Mouse (Mus musculus) Muller cell, postnatal 12 days (primary cell): ENCODE results near the gene Drg1.

Source experiments
- DNase-seq: peaks from one replicate; pipeline ENCODE4 v3.0.0-alpha.2; 2015; ENCODE audit errors: inconsistent ontology term

Drg1 gene

DNA sequence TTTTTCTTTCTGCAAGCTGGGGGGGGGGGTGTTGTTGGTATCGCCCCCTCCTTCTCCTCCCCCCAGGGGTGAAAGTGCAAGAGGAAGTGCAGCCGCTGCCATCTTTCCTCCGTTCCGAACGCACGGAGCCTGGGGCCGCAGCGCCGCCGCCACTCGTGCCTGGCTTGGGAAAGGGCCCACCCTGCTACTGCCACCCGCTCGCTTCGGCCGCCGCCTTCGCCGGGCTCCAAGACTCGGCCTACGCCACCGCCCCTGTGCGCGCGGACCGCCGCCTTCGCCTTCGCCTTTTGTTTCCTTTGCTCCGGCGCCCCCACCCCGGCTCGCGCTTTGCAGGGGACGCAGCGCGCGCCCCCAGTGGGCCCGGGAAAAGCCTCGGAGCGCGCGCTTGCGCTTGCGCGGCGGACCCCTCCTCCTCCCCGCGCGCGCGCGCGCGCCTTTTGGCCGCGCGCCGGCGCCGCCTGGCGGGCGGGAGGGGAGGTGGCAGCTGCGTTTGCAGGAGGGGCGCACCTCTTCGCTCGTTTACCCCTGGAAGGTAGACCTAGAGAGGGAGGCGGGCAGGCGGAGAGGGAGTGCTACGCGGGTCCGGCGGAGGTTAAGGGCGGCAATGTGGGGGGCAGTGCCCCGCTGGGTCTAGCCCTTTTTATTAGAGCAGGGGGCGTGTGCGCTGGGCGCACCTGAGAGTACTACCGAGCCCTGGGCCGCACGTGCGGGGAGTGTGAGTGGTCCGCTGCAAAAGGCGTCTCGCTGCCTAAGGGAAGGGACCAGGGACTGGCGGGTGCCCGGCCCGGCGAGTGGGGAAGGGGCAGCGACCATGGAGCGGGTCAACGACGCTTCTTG lies 23.8 kb upstream of the Drg1 start:
- DNase-seq = peak; percentile 93

- DNase-seq = peak; percentile 90
These were observed 23.1 kb upstream of the Drg1 start for GRCm38 (mm10) chr11:3289302-3289802.

DNA sequence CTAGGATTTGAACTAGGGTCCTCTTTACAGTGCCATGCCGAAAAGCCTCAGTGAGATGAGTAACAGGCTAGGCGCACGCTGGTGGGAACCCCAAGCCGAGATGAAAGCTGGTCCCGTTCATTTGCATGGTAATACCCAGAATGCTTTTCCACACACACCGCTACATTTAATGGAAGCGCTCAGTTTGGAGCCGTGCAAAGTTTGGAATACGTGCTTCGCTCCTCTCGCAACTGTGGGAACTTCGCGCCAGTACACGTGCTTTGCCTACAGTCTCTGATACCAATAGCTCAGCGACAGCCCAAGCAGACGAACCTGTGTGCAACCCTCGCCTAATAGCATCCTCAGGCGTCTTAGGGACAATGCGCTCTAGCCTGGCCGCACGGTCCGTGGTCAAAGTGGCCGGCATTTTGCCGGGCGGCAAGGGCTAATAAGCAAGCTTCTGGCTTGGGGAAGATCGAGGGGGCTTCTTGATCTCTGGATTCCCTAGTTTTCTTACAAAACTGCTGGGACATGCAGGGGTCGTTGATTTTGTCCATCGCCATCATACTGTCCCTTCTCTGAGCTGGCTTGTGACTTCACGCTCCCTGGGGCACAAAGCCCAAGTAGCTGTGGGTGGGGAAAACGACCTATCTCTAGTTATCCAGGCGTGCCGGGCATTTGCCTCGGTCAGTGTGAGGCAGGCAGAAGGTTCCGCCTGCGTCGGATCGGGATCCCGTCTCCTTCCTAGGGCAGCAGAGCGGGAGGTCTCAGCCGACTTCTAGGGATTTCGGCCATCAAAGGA lies 22.5 kb upstream of the Drg1 start, which contains the start of gene Patz1:
Gene Patz1 (plus strand): TSS at position 354 of the 781 bp plus-strand sequence.
- peak; percentile 77 for DNase-seq

- no peak for DNase-seq
These were observed 21.7 kb upstream of the Drg1 start for GRCm38 (mm10) chr11:3287921-3288320.

GRCm38 (mm10) chr11:3287131-3287530 lies 20.9 kb upstream of the Drg1 start:
- DNase-seq = no peak

DNA sequence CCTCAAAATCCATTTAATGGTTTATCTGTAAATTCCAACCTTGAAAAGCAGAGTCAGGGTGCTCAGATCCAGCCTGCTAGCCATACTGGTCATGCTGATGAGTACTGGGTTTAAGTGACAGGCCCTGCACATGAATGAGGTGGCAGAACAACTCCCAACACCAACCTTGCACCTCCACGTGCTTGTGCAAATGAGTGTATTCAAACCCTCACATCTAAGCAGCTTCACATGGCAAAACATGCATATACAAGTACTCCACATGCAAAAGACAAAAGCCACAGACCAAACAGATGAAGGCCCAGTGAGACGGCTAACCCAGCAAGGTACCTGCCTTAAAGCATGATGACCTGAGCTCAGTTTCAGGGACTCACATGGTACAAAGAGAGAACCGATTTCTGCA lies 19.7 kb upstream of the Drg1 start:
- DNase-seq = no peak

DNA sequence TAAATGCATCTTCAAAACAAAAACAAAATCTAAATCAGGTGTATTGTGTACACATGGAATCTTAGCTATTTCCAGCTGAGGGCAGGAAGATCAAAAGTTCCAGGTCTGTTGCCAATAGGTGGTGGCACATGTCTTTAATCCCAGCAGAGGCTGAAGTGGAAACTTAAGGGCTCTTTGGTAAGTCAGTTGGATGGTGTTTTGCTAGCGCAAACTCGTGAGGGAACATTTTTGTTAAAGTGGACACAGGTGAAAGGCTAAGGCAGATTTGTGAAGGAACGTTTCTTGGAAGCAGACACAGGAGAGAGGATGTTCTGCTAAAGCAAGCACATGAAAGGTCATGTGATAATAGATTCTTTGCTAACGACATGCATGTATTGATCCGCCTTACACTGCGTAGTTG lies 17.4 kb upstream of the Drg1 start:
- no peak for DNase-seq

- DNase-seq = no peak
These were observed 16.7 kb upstream of the Drg1 start for GRCm38 (mm10) chr11:3282887-3283286.

DNA sequence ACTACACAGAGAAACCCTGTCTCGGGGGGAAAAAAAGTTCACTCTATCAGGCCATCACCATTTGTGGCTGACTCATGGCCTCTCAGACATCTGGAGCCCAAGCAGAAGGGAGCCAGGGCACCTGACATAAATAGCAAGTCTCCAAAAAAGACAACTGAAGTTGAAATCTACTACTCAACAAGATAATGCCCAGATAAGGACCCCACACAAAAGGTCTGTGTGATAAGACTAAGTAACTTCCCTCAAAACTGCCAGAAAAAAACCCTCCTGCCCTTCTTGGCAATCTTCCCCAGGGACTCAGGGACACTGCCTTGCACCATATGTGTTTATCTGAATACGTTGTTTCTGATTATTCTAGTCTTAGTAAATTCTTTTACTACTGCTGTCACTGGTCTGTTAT lies 13.5 kb upstream of the Drg1 start:
- DNase-seq = no peak

DNA sequence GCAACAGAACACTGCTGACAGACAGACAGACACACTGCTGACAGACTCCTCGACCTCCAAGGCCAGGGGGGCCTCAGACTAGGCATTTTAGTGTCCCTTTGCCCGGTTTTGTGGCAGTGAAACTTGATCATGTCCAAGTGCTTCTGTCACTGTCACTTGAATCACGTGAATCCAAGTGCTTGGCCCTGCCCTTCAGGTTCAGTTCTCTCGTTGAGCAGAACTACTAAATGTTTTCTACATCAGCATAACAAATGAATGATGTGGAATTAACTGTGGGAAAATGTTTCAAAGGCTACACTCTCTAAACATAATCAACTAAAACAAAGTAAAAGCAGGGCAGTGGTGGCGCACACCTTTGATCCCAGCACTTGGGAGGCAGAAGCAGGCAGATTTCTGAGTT lies 12.1 kb upstream of the Drg1 start:
- no peak for DNase-seq

GRCm38 (mm10) chr11:3269241-3269640 lies 3.0 kb upstream of the Drg1 start:
- DNase-seq = no peak

GRCm38 (mm10) chr11:3267133-3267532 lies 918 bp upstream of the Drg1 start:
- no peak for DNase-seq

DNA sequence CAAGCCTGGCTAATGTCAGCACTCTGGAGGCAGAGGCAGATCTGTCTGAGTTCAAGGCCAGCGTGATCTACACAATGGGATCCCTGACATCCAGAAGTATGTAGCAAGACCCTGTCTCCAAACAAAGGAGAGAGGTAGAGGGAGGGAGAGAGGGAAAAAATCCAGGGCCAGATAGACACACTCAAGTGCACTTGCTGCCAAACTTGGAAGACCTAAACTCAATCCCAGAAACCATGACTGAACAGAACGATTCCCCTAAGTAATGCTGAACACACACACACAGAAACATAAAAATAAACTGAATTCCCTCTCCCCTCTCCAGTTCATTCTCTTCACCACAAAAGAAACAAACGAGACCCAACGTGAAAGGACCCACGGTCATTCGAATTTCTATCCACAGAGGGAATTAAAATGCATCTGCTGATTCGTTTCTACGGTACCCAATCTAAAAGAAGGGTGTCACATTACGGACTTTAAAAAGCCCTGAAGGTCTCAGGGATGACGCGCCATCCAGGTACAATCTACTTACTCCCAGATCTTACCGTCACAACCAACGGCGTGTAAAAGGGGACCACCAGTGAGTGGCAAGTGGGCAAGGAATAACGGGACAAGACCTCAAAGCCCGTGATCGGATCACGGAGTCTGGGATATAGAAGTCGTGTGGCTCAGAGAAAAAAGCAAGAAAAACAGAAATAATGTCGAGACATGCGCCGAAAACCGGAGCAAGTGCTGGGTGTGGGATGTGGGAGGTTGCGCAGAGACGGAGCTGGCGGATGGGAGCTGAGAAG lies 730 bp downstream of the Drg1 start:
- DNase-seq = peak; percentile 50

DNA sequence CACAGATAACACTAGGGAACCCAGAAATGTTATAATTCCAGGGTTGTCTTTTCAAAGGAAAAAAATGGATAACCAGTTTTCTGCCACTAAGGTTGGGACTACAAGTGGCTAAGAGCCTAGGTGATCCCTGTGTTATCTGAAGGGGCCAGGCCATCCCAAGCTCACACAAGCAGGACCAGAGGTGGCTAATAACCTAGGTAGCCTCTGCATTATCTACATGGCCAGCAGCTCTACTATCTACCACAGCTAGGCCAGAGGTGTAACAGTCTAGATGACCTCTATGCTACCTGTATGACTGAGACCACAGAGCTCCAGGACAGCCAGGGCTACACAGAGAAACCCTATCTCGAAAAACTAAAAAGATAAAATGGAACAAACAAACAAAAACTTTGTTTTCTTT lies 6.7 kb downstream of the Drg1 start:
- DNase-seq = no peak

DNA sequence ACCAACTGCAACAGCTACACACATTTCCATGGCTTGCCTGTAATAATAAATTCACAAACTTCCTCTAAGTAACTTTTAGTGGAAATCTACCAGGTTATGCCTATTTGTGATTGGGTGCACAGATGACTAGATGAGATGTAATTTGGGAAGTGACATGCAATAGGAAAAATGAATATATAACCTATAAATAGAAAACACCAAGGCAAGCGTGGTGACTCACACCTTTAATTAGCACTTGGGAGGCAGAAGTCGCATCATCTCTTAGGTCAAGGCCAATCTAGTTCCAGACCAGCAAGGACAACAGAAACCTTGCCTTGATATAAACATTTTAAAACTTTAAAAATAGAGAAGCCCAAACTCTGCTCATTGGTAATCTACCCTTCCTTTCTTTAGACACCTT lies 18.8 kb downstream of the Drg1 start:
- DNase-seq = peak; percentile 6

DNA sequence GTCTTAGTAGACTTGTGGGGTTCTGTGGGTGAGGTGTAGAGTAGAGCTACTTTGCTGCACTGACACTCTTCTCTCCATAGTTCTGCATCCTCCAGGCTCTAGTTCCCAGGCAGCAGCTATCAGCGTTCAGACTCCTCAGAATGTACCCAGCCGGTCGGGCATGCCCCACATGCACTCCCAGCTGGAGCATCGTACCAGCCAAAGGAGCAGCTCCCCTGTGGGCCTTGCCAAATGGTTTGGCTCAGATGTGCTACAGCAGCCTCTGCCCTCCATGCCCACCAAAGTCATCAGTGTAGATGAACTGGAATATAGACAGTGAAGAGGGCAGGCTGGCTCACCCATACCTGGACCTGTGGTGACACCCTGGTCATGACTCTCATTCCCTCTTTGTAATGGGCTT lies 22.4 kb downstream of the Drg1 start:
- no peak for DNase-seq

- DNase-seq = no peak
These were observed 23.8 kb downstream of the Drg1 start for GRCm38 (mm10) chr11:3242395-3242794.

GRCm38 (mm10) chr11:3235277-3235676 lies 30.9 kb downstream of the Drg1 start:
- DNase-seq = no peak

GRCm38 (mm10) chr11:3233704-3234103 lies 32.5 kb downstream of the Drg1 start:
- no peak for DNase-seq

DNA sequence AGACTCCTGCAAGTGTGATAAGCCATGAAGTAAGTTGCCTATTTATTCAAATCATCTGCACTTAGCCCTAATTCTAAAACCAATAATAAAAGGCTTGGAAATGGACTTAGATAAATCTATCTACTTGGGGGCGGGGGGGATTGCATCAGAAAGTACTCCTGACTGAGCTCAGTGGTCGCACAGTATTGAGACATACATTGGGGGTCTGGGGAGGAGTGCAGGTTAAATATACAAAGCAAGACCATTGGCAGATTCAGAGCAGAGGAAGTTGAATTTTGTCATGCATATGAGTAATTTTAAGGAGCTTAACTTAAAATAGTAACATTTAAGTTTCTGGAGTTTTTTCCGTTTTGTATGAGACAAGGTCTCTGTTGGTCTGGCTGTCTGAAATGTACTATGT lies 34.0 kb downstream of the Drg1 start:
- no peak for DNase-seq

- DNase-seq = no peak
These were observed 39.1 kb downstream of the Drg1 start for GRCm38 (mm10) chr11:3227113-3227512.

DNA sequence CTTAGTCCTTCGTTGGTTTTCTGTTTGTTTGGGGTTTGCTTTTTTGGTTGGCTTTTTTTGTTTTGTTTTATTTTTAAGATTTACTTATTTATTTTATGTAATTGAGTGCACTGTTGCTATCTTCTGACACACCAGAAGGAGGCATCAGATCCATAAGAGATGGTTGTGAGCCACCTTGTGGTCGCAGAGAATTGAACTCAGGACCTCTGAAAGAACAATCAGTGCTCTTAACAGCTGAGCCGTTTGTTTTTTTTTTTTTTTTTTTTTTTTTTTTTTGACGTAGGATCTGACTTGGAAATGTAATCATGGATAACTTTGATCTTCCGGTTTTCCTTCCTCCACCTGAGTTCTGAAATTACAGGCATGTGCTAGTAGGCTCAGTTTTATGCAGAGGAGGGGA lies 43.1 kb downstream of the Drg1 start:
- no peak for DNase-seq
